Mouse (Mus musculus): ENCODE results near the gene Ptprn2.
A peak's percentile ranks its signal among the peaks of the same experiment; 100 is the strongest.
"Not testable (repeated sequence)": the region's sequence is repeated elsewhere in the genome, so short reads cannot be mapped to it uniquely, and the experiment has no call there.

The Ptprn2 gene

DNA sequence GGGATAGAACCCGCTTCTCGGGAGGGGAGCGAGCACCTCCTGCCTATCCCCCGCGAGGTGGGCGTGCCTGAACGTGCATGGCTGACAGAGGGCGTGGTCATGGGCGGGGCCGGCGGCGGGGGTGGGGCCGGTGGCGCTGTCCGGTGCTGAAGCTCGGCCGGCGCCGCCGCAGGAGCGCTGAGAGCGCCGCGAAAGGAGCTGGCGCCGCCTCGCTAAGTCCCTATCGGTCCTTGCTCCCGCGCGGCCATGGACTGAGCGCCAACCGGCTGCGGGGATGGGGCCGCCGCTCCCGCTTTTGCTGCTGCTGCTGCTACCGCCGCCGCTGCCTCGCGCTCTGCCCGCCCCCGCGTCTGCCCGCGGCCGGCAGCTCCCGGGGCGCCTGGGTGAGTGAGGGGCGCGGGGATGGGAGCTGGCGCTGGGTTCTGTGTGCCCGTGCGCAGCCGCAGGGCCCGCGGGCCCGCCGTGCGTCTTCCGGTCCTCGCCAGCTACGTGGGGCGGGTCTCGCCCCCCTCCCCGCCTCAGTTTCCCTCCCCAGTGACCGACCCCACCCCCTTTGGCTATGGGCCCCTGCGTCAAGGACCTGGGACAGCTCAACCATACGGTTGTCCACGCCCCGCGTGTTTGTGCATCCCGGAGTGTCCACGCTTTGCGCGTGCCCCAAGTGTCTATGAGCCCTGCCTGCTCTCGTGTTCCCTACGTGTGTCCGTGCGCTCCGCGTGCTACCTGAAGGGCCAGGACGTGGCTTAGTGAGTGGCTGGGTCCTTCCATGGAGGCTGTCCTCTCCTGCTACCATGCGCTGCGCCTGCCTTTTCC, at the start of gene Ptprn2:
Gene Ptprn2 (plus strand): TSS at position 130 of the 813 bp plus-strand sequence.
- peak; percentile 53 for DNase-seq (ENCODE audit: low spot score)

DNA sequence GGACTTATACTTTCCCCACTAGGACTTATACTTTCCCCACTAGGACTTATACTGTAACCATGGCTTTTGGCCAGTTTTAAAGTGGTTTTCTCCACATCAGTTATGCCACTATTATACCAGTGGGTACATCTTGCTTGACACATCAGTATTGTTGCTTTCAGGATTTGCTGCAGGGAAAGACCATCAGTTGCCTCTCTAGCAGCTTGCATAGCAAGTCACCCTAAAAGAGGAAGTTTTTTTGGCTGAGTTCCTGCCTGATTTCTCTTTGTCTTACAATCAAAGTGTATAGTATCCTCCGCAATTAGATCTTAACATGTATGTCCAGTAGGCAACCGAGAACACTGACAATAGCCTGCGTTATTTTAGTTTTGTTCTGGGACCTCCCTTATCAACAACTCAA, 49.4 kb upstream of the Ptprn2 start:
- no peak for DNase-seq (ENCODE audit: low spot score)

DNA sequence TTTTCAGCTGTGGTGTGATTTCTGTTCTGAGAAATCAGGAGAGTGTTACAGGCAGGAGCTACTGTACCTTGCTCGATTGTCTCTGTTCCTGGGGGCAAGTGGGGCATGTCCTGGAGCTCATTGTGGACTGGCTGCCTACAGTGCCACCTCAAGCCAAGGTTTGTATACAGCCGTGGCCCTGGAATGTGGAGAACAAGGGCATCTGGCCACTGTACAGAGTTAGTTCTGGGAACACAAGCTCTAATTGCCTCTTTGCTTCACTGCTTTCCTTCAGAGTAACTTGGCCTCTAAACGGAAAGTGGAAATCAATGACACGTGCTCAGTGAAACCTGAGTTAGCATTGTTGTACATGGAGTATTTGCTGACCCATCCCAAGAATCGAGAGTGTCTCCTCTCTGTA, 46.9 kb upstream of the Ptprn2 start:
- DNase-seq (ENCODE audit: low spot score) = peak; percentile 2

DNA sequence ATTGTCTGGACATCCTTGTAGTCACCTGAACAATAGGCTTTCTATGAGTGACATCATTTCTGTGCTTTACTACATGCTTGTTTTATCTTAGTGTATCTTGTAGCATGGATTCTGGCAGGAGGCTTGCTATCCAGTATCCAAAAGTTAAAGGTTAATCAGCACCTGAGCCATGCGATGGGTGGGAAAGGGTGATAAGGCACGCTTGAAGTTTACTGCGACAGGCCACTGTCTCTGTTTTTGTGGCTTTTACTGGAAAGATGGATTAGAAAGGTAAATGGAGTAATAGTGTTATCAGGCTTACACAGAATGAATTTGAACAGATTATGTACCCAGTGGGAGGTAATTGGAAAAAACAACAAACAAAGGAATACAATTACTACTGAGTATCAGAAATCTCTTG, 43.3 kb upstream of the Ptprn2 start:
- DNase-seq (ENCODE audit: low spot score) = no peak

DNA sequence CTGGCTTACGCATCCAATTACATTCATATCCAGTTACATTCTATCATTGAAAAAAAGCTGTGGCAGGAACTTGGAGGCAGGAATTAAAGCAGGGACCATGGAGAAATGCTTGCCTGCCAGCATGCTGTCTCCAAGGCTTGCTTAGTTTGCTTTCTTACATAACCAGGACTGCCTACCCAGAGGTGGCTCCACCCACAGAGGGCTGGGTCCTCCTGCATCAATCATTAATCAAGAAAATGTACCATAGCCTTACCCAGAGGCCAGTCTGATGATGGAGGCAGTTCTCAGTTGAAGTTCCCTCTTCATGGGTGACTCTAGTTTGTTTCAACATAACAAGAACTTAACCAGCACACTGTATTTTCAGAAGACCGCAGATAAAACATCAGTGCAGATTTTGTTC, 36.0 kb upstream of the Ptprn2 start:
- DNase-seq (ENCODE audit: low spot score) = no peak

DNA sequence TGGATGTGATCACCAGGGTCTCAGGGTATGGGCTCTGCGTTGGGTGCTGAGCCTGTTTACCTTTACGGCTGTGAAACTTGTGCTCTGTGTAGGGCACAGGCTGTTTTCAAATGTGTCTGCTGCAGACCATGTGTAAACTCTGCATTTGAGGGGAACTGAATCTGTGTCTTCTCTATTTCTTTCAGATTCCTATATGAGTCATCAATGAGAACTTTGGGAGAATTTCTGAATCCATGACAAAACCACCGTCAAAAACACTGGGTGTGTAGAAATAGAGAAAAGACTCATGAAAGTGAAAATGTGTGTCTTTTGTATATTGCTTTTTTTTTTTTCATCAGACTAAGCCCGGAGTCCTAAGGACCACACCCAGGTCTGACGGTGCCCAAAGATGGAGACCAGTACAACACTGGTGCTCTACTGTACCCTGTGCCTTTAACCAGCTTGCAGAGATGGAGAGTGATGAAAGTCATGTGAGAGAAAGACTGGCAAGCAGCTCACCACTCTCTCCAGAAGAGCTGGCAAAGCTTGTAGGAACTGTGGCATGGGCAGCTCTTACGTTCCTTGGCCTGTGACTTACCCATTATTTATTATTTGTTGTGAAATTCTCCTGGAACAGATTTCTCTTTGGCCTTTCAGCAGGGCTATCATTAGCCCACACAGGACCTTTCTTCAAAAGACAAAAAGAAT, 25.0 kb upstream of the Ptprn2 start:
- no peak for DNase-seq (ENCODE audit: low spot score)

DNA sequence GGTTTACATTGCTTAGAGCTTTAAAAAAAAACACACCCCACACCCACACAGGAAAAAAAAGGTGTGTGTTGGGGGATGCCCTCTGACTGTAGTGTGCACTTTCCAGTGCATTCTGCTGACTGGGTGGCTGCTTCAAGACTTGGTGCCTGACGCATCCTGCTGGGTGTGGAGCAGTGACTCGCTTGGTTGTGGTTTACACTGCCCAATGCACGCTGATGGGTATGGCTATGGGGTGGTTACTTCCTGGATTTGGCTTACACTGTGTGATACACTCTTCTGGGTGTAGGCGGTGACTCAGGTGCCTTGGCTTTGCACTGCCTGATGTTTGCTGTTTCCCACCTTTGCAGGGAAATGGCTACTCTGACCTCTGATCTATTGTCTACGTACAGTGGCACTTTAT, 18.5 kb upstream of the Ptprn2 start:
- no peak for DNase-seq (ENCODE audit: low spot score)

DNA sequence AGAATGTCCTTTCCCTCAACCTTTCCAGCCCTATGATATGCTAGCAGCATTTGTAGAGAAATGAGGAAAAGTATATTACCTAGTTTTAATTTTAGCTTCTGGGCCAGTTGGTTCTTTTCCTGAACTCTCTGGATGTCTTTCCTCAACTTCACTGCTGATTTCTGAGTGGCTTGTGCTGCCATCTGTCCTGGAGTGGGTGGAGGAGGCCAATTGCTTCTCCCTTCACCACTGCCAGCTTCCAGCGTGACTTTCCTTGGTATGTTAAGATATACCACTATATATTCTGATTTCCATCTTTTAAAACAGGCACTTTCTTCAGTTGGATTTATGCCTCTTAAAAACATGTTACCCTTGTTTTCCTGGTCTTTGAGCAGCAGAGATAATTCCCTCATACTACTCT, 17.2 kb upstream of the Ptprn2 start:
- DNase-seq (ENCODE audit: low spot score) = no peak

DNA sequence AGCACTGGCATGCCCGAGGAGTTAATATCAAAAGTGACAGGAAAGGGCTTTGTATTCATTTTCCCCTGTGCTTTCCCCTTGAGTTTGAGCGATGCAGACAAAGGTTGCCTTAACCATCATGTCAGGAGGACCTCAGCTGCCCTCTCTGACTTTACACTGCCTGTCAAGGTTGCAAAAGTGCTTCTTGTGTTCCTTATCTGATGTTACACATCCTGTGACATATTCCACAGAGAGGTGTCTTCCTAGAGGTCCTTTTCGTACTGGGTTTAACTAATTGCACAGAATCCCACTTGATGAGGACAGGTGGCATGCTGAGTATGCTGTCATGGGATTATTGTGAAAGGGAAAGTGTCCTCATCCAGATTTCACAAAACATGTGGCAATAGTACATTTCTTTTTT, 16.4 kb upstream of the Ptprn2 start:
- DNase-seq (ENCODE audit: low spot score) = no peak

DNA sequence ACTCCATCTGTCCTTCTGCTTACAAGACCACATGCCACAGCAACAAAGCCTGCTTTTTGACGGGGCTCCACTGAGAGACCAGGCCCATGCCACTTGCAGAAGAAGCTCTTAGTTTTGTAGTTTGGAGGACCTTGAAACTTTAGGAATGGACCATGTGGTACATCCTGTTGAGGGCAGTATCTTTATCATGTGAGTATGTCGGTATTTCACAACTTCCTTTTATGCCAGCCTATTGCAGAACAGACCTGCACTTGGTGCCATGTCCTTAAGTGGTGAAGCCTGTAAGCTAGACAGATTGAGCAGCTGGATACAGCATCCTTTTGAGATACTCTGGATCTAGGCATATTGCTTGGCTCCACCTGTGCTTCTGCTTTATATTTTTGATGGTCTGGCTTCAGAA, 12.3 kb upstream of the Ptprn2 start:
- DNase-seq (ENCODE audit: low spot score) = no peak

DNA sequence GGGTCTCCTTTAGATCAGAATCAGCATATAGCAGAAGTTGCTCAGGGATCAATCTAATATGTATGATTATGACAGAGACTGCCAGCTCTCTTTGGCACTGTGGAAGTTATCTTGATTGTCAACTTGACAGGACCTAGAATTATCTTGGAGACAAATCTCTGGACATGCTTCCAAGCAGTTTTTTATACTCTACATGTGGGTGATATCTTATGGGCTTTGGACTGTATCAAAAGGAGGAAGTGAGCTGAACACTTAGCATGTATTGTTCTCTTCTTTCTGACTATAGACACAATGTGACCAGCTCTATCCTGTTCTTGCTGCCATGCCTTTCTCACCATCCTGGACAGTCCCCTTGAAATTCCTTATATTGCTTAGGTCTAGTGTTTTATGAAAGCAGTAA, 11.8 kb upstream of the Ptprn2 start:
- no peak for DNase-seq (ENCODE audit: low spot score)

DNA sequence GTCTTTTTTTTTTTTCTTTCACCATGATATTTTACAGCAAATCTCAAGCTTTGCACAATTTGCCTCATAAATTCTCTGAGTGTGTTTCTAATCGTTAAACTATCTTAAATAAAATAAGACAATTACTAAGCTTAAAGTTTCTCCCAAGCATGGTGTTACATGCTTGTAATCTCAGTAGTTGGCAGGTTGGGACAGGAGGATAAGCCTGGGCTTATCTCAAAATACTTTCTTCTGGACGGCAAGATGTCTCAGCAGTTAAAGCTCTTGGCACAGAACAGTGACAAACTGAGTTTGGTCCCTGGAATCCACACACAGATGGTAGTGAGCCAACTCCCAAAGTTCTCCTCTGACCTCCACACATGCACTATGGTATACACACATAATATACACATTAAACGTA, 10.8 kb upstream of the Ptprn2 start:
- DNase-seq (ENCODE audit: low spot score) = no peak

DNA sequence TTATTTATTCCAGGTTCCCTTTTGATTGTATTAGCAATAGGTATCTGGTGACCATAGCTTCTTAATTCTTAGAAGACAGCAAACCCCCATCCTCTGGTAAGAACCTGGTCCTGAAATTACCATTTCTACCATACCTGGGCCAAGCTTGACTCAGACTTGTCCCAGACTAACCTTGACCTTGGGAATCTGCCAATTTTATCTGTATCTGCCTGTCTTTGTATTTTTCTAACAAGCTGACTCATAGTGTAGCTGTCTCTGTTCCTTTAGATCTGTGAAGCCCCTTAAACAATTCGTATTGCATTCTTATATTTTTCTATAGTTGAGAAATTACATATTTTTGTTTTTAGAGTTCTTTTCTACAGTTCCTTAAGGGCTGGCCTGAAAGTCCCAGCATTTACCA, 6.7 kb upstream of the Ptprn2 start:
- no peak for DNase-seq (ENCODE audit: low spot score)

DNA sequence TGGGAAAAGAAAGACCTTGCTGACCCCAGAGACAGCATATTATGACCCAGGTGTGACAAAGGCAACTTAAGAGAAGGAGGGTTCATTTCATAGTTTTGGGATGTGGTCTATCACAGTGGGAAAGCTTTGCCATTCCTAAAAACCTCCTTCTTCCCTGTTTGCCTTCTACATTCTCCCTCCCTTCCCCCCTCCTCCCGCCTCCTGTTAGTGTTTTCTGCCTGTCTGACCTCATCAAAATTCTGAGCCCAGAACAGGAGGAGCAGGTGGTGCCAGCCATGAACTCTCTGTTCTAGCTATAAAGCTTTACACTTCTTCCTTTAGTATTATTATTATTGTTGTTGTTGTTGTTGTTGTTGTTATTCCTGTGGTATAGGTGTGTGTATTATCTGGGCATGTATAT, 3.6 kb upstream of the Ptprn2 start:
- no peak for DNase-seq (ENCODE audit: low spot score)

DNA sequence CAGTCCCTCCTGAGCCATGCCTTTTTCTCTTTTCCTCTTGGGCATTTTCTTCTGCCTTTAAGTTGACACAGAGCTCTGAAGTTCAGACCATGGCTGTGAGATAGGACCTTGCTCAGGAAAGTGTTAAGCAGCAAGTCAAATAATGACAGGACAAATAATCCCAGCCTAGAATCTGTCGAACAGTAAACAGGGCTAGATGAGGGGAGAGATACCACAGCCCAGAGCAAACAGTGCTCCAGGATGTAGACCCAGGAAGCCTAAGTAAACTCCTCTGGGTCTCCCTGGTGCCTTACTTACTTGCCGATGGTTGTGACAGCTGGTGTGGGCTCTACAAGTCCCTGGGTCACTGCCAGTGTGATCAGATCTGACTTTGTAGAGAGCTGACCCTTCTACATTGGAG, 1.9 kb upstream of the Ptprn2 start:
- no peak for DNase-seq (ENCODE audit: low spot score)

DNA sequence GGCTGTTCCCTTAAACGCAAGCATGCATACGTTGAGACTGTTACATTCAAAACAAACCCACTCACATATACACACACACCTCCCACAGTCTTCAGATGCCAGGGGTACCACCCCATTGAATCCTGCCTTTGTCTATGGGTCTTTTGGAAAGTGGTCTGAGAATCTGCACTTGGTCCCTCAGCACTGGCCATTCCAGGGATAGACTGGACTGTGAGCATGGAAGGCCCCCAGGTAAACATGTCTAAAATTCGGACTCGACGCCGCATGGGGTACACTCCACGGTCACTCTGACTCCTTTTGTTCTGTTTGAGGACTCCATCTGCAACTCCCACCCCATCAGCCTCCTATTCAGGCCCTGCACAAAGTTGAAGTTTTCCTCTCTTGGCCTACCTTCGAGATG, 529 bp upstream of the Ptprn2 start:
- DNase-seq (ENCODE audit: low spot score) = no peak

DNA sequence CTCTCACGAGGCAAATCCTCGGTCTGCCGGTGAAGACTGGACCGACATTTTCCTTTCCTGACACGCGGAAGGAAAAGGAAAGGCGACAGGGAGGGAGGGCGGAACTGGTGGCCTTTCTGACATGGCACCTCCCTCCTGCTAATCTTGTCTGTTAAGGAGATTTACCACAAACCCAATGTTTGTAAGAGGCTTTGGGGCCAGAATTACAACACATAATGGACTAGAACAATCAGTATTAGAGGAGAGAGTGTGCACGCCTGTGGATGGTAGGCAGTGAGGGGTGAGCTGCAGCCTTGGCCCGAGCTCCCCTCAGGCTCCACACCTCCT, 847 bp downstream of the Ptprn2 start:
- no peak for DNase-seq (ENCODE audit: low spot score)

DNA sequence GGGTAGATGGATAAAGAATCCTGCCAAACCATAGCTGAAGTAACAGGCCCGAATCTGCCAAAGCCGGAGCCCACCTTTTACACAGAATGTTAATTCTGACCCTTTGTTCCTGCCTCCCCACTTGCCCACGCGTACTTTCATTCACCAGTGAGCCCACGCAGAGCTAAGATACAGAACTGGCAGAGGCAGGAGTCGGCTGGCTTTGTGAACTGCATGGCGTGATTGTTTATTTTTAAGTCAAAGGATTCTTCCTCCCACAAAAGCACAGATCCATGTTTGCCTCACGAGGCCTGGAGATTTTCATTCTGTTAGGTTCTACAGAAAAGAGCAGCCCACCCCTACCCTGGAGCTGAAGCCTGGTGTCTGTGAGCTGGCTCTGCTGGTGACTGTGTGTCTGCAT, 3.3 kb downstream of the Ptprn2 start:
- no peak for DNase-seq (ENCODE audit: low spot score)

DNA sequence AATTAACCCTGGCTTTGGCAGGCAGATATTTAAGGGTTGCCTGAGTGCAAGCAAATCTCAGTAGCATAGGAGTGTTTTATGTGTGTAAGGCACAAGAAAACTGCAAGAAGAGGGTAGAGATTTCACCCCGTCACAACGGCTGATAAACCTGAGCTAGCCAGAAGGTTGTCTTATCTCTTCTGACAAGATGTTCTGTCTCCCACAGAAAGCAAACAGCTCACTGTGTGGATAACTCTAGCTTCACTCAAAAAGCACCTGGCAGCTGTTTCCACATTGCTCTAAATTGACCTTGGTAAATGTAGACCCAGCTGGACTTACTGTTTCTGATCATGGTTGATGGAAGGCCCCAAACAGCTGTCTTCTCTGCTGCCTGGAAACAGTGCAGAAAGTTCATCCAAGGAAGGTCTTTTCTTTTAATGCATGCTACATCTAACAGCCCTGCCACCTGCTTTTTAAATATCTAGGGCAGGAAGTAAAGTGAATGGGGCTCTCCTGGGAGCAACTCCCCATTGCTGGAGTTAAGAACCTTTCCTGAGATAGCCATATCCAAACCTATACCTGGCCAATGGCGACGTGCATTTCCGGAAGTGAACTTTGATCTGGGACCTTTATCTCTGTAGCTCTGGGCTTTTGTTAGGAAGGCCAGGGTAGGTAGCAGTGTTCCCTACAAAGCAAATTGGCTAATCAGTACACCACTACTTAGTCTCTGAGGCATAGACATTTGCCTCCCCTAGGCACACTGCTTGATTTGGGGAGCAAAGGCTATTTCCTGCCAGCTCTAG, 5.2 kb downstream of the Ptprn2 start:
- DNase-seq (ENCODE audit: low spot score) = no peak

DNA sequence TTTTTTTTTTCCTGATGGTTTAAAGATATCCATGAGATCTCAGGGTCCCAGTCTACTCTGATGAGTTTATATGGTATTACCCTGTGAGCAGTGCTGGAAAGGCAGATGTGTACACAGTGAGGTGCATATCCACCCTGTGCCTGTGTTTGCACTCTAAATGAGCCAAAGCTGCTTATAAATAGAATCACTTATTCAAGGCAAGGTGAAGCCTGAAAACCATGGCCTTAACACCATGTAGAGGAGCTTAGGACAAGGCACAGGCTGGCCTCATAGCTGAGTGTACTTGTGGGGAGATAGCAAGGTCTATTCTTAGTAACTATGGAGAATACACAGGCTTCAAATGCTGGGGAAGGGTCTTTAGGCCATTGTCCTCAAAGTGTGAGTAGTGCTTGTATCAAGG, 13.1 kb downstream of the Ptprn2 start:
- DNase-seq (ENCODE audit: low spot score) = no peak

DNA sequence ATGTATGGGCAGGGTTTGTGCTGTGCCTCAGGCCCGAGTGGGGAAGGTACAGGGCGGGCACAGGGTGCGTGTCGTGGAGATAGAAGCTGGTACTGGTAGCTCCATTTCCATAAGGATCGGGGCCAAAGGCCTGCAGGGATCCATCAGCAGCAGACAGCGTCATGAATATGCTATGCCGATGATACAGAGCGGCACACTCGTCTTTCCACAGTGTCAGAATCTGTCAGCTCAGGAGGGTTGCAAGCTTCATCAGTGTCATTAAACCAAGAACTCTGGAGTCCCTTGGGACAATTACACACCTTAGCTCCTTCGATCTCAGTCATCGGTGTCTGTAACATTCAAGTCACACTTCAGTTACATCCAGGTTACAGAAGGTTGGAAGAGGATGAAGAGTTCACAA, 15.1 kb downstream of the Ptprn2 start:
- DNase-seq (ENCODE audit: low spot score) = no peak

DNA sequence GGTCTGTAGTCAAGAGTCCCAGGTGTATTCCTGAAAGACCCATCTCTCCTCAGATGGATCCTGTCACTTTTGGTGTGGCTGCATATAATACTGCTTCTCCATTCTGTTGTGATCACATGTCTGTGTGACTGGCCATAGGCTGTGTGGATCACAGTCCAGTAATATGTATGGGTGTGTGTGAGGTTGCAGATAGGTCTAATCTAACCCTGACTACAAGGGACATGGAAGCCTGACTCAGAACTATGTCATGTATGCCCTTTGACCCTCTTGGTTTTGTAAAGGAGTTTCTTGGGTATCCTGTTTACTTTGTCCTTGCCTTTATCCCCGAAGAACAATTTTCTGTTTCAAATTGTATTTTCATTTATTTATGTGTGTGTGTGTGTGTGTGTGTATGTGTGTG, 27.0 kb downstream of the Ptprn2 start:
- no peak for DNase-seq (ENCODE audit: low spot score)

DNA sequence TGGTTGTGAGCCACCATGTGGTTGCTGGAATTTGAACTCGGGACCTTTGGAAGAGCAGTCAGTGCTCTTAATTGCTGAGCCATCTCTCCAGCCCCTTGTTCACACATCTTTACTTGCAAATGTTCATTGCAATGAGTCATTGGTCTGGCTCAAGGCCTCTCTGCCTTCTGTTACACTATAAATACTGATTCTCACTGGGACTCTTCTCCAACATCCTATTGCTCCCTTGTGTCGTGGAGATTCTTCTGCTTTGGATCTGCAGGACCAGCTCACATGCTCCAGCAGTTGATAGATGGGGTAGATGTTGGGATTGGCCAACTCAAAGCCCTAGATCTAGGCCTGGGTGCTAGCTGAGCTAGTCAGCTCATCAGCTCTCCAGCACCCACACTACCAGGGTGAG, 28.3 kb downstream of the Ptprn2 start:
- DNase-seq (ENCODE audit: low spot score) = not testable (repeated sequence)
